Mouse (Mus musculus): ENCODE measurements at regions not wholly inside any gene's neighbourhood (a gene's known extent, or its start where the extent isn't known, plus 50 kb on each side); places are given as distances from the start of the nearest gene placed in this dataset.

DNA sequence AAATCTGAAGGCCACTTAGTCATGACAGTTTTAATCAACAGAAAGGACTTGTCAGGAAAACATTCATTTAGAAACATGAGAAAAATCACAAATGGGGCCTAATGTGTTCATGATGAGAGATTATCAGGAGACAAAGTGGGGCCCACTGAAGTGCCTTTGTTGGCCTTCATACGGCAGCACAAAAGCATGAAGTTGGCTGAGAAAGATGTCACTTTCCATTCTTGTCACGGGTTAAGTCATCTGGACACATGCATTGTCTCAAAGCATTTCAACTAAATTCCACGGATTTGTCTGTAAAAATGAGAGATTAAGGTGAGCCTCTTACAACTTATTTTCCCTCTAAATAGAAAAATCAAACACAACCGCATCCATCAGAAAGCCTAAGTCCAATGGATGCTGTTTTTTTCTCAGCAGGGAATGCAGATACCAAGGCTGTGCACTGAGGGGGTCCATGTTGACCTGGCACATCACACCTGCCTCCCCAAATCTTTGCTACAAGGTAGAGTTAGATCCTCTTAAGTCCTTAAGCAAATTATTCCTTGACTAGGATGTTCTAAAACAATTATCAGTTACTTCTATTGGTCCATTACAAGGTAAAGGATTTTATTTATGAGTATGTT, 1679.2 kb downstream of the 4930444P10Rik start:
- no peak for DNase-seq

DNA sequence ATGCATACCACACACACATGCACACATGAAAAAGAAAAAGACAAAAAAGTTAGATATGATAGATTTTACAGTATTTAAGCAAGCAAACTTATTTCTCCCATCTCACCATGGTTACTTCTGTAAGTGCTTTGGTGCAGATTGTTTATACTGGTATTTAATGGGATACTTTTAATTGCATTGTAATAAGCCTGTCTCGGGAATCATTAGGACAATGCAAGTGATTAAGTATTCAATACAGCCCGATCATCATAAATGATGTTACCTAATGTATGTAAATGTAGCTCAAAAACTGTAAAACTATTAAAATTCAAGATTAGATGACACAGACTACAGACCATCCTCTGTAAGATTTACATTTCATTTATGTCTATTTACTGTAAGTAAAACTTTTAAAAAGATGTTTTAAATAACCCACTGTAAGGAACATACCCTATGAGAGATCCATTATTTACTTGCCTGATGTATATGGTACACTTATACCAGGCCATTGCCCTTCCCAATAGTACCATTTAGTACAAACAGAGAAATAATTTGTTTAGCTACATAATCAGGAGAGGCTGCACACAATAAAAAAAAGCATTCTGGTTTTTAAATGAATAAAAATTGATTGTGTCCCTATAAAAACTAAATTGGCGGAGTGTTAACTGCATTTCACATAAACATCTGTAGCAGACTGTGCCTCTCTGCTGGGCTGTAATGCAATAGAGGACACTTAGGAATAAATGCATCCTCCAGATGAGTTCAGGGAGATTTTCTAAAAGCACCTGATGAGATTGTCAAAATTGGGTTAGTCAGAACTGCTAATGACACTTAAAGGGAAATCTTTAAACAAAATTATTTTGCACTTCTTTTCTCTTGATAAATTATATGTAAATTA, 1722.9 kb downstream of the 4930444P10Rik start:
- no peak for DNase-seq

DNA sequence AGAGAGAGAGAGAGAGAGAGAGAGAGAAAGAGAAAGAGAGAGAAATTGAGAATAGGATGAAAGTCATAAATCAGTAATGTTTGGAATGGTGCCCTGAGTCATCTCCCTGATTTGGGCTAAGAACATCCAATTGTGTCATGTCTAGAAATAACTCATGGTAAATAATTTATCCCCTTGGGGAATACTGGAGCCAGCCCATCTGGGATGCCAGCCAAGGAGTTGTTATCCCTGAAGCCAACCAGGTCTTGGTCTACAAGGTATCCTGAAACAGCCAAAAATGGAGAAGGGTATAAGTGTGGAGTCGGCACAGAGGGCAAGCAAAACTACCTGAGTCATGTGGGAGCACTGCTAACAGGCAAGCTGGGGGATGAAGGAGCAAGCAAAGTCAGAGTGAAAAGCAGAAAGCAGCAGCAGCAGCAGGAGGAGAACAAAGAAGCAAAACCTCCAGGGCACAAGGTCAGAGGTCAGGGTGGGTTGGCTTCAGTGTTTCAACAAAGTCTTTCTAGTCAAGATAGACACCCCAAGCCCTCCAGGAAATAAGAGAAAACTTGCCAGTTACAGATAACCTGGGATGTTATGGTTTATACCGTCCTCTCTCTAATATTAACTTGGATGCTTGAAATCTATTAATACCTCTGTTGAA, 1733.0 kb downstream of the 4930444P10Rik start:
- DNase-seq, result peak; percentile 4 to 29
